Mouse (Mus musculus) left cerebral cortex, adult 18-20 months (tissue): Measurements from ENCODE around the gene Hist1h2bg. TPM values are rescaled to one million over a fixed set of nuclear protein-coding genes. Genes with fewer than 3 reads are reported as not detected.
A peak's percentile ranks its signal among the peaks of the same experiment; 100 is the strongest.
"Not testable (repeated sequence)": the region's sequence is repeated elsewhere in the genome, so short reads cannot be mapped to it uniquely, and the experiment has no call there.

Experiments
- DNase-seq, 2 experiments: peaks; one replicate each; pipeline ENCODE4 v3.0.0; 2021 to 2022; ENCODE audit warnings: low spot score in 2 of 2, mixed read lengths in 1 of 2
- total RNA-seq, 2 experiments: library from RNA; stranded (reverse); gene quantifications; 2 replicates each; pipeline ENCODE4 v1.2.3; 2021

The Hist1h2bg gene
- total RNA-seq, 2 experiments from 2014 or later: 61.6 to 70.8 TPM

GRCm38 (mm10) chr13:23561883-23562659 is 9.1 kb upstream of the Hist1h2bg start, which contains the start of gene Hist1h3e:
Gene Hist1h3e (minus strand): TSS chr13:23562369.
- DNase-seq: peak; percentile 85 to 92

- peak in 1 of 2 experiments; percentile 38 for DNase-seq
Observed at GRCm38 (mm10) chr13:23562699-23563462, 8.3 kb upstream of the Hist1h2bg start.

GRCm38 (mm10) chr13:23564482-23564881 is 6.7 kb upstream of the Hist1h2bg start:
- no peak for DNase-seq

GRCm38 (mm10) chr13:23570261-23571021 is 755 bp upstream of the Hist1h2bg start:
- not testable (repeated sequence) for DNase-seq

- not testable (repeated sequence) for DNase-seq
Observed at GRCm38 (mm10) chr13:23571504-23572217, 465 bp downstream of the Hist1h2bg start.

GRCm38 (mm10) chr13:23572218-23573033 is 1.2 kb downstream of the Hist1h2bg start:
- DNase-seq: no peak

- not testable (repeated sequence) for DNase-seq
Observed at GRCm38 (mm10) chr13:23573034-23573897, 2.1 kb downstream of the Hist1h2bg start.

- DNase-seq: peak; percentile 79 to 89
Observed at GRCm38 (mm10) chr13:23573898-23574524, 2.8 kb downstream of the Hist1h2bg start, which contains the start of the genes Hist1h2bf and Hist1h2ad. Gene Hist1h2bf (minus strand): TSS chr13:23574196. Gene Hist1h2ad (plus strand): TSS chr13:23574381.

GRCm38 (mm10) chr13:23574546-23575170 is 3.5 kb downstream of the Hist1h2bg start:
- DNase-seq: not testable (repeated sequence)

GRCm38 (mm10) chr13:23575271-23575851 is 4.2 kb downstream of the Hist1h2bg start, which contains the start of gene Hist1h3d:
Gene Hist1h3d (plus strand): TSS chr13:23575763.
- peak; percentile 53 to 71 for DNase-seq

GRCm38 (mm10) chr13:23575864-23576313 is 4.7 kb downstream of the Hist1h2bg start:
- DNase-seq: not testable (repeated sequence)

- no peak for DNase-seq
Observed at GRCm38 (mm10) chr13:23576351-23576881, 5.2 kb downstream of the Hist1h2bg start.

- no peak for DNase-seq
Observed at GRCm38 (mm10) chr13:23576906-23577639, 5.9 kb downstream of the Hist1h2bg start.

GRCm38 (mm10) chr13:23577835-23578234 is 6.6 kb downstream of the Hist1h2bg start:
- DNase-seq: no peak

GRCm38 (mm10) chr13:23581408-23582218 is 10.4 kb downstream of the Hist1h2bg start, which contains the start of gene Hist1h4d:
Gene Hist1h4d (plus strand): TSS chr13:23581598.
- DNase-seq: peak; percentile 95 to 96
